Mouse (Mus musculus) limb, embryonic 14.5 days (tissue): ENCODE measurements around the gene Gpc5. TPM values are rescaled to one million over a fixed set of nuclear protein-coding genes. Genes with fewer than 3 reads are reported as not detected.

Experiments used
- ATAC-seq: fragments of 200-750 bp; cut with Nextera tagmentation; 2 replicates; pipeline ENCODE4 v1.8.0; 2017; ENCODE audit warnings: low read depth, moderate number of reproducible peaks, moderate TSS enrichment; ENCODE audit not compliant: low FRiP score
- DNase-seq: peaks from one replicate; pipeline ENCODE4 v3.0.0-alpha.2; 2015; ENCODE audit warnings: low spot score
- H3K27ac ChIP-seq: fragments of 300-500 bp; sonication (generic); replicated peaks from 2 replicates; pipeline ENCODE4 v1.5.1; 2014; ENCODE audit warnings: low read depth, mild to moderate bottlenecking, low read length, moderate library complexity, mixed read lengths
- H3K27me3 ChIP-seq: fragments of 300-500 bp; sonication (generic); 2 replicates; pipeline ENCODE4 v1.6.1; 2014; ENCODE audit warnings: low read length, mixed read lengths; ENCODE audit not compliant: control insufficient read depth, insufficient read depth
- H3K36me3 ChIP-seq: fragments of 300-500 bp; sonication (generic); 2 replicates; pipeline ENCODE4 v1.6.1; 2014; ENCODE audit warnings: mild to moderate bottlenecking, low read length, moderate library complexity, mixed read lengths; ENCODE audit not compliant: control insufficient read depth, insufficient read depth
- H3K4me1 ChIP-seq: fragments of 300-500 bp; sonication (generic); 2 replicates; pipeline ENCODE4 v1.6.1; 2014; ENCODE audit warnings: antibody characterized with exemption, low read length, mixed read lengths; ENCODE audit not compliant: control insufficient read depth, insufficient read depth
- H3K4me2 ChIP-seq: fragments of 300-500 bp; sonication (generic); replicated peaks from 2 replicates; pipeline ENCODE4 v1.6.1; 2014; ENCODE audit warnings: low read depth, mild to moderate bottlenecking, low read length, moderate library complexity; ENCODE audit not compliant: severe bottlenecking
- H3K4me3 ChIP-seq: fragments of 300-500 bp; sonication (generic); replicated peaks from 2 replicates; pipeline ENCODE4 v1.5.1; 2014; ENCODE audit warnings: low read length
- H3K9ac ChIP-seq: fragments of 300-500 bp; sonication (generic); 2 replicates; pipeline ENCODE4 v1.6.1; 2014; ENCODE audit warnings: mild to moderate bottlenecking, low read depth, low read length, moderate library complexity; ENCODE audit not compliant: severe bottlenecking
- H3K9me3 ChIP-seq: fragments of 300-500 bp; sonication (generic); 2 replicates; pipeline ENCODE4 v1.6.1; 2016; ENCODE audit warnings: low read length; ENCODE audit not compliant: control insufficient read depth
- POLR2A ChIP-seq: fragments of 200-500 bp; IDR thresholded peaks from 2 replicates; pipeline ENCODE4 v1.8.0; 2012; ENCODE audit warnings: inconsistent platforms, mild to moderate bottlenecking, moderate library complexity, borderline replicate concordance; ENCODE audit not compliant: insufficient read depth, insufficient read length; ENCODE audit errors: extremely low read depth
- WGBS: fragments of 180-500 bp; shearing (Covaris S2); extraction: QIAGEN DNeasy Blood & Tissue Kit; methylation state at CpG from one replicate; pipeline ENCODE4 v1.1.7; 2014; 5-methylcytosine and 5-hydroxymethylcytosine counted together
- polyA plus RNA-seq, 2 experiments: library from polyadenylated mRNA; depleted of rRNA in 1 of 2; stranded (reverse) in 1 of 2; unstranded in 1 of 2; fragments of >200 nt; fragmentation: Nextera tagmentation in 1 of 2; extraction: Ambion mirVana in 1 of 2; gene quantifications; 2 replicates each; pipeline versions ENCODE4 v1.2.1 to v1.2.3; 2012 to 2014

The Gpc5 gene
- polyA plus RNA-seq, 2 experiments: 0.78 to 1.4 TPM

GRCm38 (mm10) chr14:115081728-115082502 is 10.1 kb upstream of the Gpc5 start:
- WGBS: 78% methylated on average over 12 of the region's 12 CpGs

GRCm38 (mm10) chr14:115090516-115090915 is 1.5 kb upstream of the Gpc5 start:
- Histone ChIP-seq H3K9ac (no peak overlapping the region), H3K27ac (no peak overlapping the region), H3K36me3 (no peaks in the 10 kb centered on the region), H3K9me3 (no peaks in the 10 kb centered on the region), H3K4me3 (no peak overlapping the region), H3K4me1 (no peaks in the 10 kb centered on the region), H3K4me2 (no peak overlapping the region), H3K27me3 (peaks cover 24% of the 10 kb centered on the region; the same call in 1 of the 2 replicates)
- 84% methylated on average over 4 of the region's 4 CpGs for WGBS
- no peak for ATAC-seq
- DNase-seq: no peak
- no peak for TF ChIP-seq POLR2A

More at GRCm38 (mm10) chr14:115081728-115082502, 10.1 kb upstream of the Gpc5 start:
- H3K4me3 ChIP-seq: no peak overlapping the region
- H3K27me3 ChIP-seq: no peaks in the 10 kb centered on the region
- no peak for TF ChIP-seq POLR2A
- H3K4me2 ChIP-seq: no peak overlapping the region
- H3K9me3 ChIP-seq: no peaks in the 10 kb centered on the region
- ATAC-seq (no peak), DNase-seq (no peak)
- H3K36me3 ChIP-seq: no peaks in the 10 kb centered on the region
- H3K27ac ChIP-seq: no peak overlapping the region
- no peaks in the 10 kb centered on the region for H3K4me1 ChIP-seq
- no peak overlapping the region for H3K9ac ChIP-seq

- no peak; the same call in 1 of the 2 replicates for ATAC-seq
- Histone ChIP-seq H3K9me3 (no peaks in the 10 kb centered on the region), H3K27ac (no peak overlapping the region), H3K4me1 (no peaks in the 10 kb centered on the region), H3K36me3 (no peaks in the 10 kb centered on the region), H3K4me3 (peak overlapping the region; percentile 54), H3K4me2 (peak overlapping the region; percentile 75), H3K9ac (peak overlapping the region; percentile 44), H3K27me3 (peaks cover 24% of the 10 kb centered on the region; the same call in 1 of the 2 replicates)
- WGBS: 1% methylated on average over 30 of the region's 33 CpGs
- no peak for TF ChIP-seq POLR2A
- no peak for DNase-seq
These were observed 495 bp downstream of the Gpc5 start for GRCm38 (mm10) chr14:115092510-115092909.

GRCm38 (mm10) chr14:115092952-115093351 is 937 bp downstream of the Gpc5 start:
- DNase-seq (no peak), ATAC-seq (no peak)
- Histone ChIP-seq H3K4me3 (peak overlapping the region; percentile 54), H3K9ac (peak overlapping the region; percentile 44; the same call in 1 of the 2 replicates), H3K27me3 (peaks cover 24% of the 10 kb centered on the region; the same call in 1 of the 2 replicates), H3K36me3 (no peaks in the 10 kb centered on the region), H3K4me1 (no peaks in the 10 kb centered on the region), H3K9me3 (no peaks in the 10 kb centered on the region), H3K27ac (no peak overlapping the region), H3K4me2 (peak overlapping the region; percentile 75)
- WGBS: 24% methylated on average over 6 of the region's 6 CpGs
- no peak for TF ChIP-seq POLR2A

GRCm38 (mm10) chr14:115100617-115101299 is 8.7 kb downstream of the Gpc5 start:
- Histone ChIP-seq H3K27me3 (no peaks in the 10 kb centered on the region), H3K4me2 (no peak overlapping the region), H3K9ac (no peak overlapping the region), H3K9me3 (no peaks in the 10 kb centered on the region), H3K27ac (no peak overlapping the region), H3K4me3 (no peak overlapping the region), H3K36me3 (no peaks in the 10 kb centered on the region), H3K4me1 (no peaks in the 10 kb centered on the region)
- 77% methylated on average over 9 of the region's 9 CpGs for WGBS
- TF ChIP-seq POLR2A: no peak
- DNase-seq (no peak), ATAC-seq (no peak)
